Mouse (Mus musculus): Measurements from ENCODE around the gene Rreb1.

DNA sequence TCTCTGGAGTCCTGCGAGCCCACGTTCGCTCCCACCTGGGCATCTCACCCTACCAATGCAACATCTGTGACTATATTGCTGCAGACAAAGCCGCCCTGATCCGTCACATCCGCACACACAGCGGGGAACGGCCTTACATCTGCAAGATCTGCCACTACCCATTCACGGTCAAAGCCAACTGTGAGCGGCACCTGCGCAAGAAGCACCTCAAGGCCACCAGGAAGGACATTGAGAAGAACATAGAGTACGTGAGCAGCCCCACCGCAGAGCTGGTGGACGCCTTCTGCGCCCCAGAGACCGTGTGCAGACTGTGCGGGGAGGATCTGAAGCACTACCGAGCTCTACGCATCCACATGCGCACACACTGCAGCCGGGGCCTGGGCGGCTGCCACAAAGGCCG, 152.4 kb downstream of the Rreb1 start:
- TF ChIP-seq CTCF (conservative IDR thresholded peaks at IDR 0.05; ENCODE audit: low read length): no peak
- no peak for TF ChIP-seq NANOG (IDR thresholded peaks at IDR 0.05; ENCODE audit: borderline replicate concordance, low read length)

All from E14TG2a.4 (cell line).